Comparison of ENCODE assay signal across 8 mouse cellular contexts in genomic region chr3:153250598-153251257, GRCm38 (mm10).
DNase-seq lines count a peak whose midpoint lies in the region; ATAC-seq and TF ChIP-seq lines count a peak whose summit lies in the region.

No protein-coding gene starts in this region.

- H3K9me3 ChIP-seq in kidney, embryonic 15.5 days (replicated peaks): no peaks in the 10 kb centered on the region
- no peaks in the 10 kb centered on the region for H3K9me3 ChIP-seq in neural tube, embryonic 12.5 days
- H3K9me3 ChIP-seq in stomach, embryonic 16.5 days (replicated peaks; ENCODE audit: control insufficient read depth, low read length): no peaks in the 10 kb centered on the region

- no peaks in the 10 kb centered on the region for H3K27me3 ChIP-seq in kidney, embryonic 15.5 days
- H3K27me3 ChIP-seq in liver, adult 2 months (ENCODE audit: control insufficient read depth, insufficient read depth, low read length): no peaks in the 10 kb centered on the region
- H3K27me3 ChIP-seq in neural tube, embryonic 12.5 days (replicated peaks): no peaks in the 10 kb centered on the region
- no peaks in the 10 kb centered on the region for H3K27me3 ChIP-seq in stomach, embryonic 16.5 days (ENCODE audit: control insufficient read depth, insufficient read depth, low read length)

- no peaks in the 10 kb centered on the region for H3K4me1 ChIP-seq in kidney, embryonic 15.5 days
- H3K4me1 ChIP-seq in liver, adult 2 months (ENCODE audit: control insufficient read depth, insufficient read depth, low read length): no peaks in the 10 kb centered on the region
- no peaks in the 10 kb centered on the region for H3K4me1 ChIP-seq in neural tube, embryonic 12.5 days
- H3K4me1 ChIP-seq in stomach, embryonic 16.5 days (ENCODE audit: control insufficient read depth, insufficient read depth, low read length): no peaks in the 10 kb centered on the region

- peak; percentile 70 for ATAC-seq in kidney, embryonic 15.5 days (replicated peaks; ENCODE audit: low FRiP score)
- ATAC-seq in neural tube, embryonic 12.5 days (ENCODE audit: low FRiP score, low read depth): peak; percentile 38; the same call in 1 of the 2 replicates
- peak; percentile 60; the same call in 1 of the 2 replicates for ATAC-seq in stomach, embryonic 16.5 days (ENCODE audit: insufficient read depth, low FRiP score)

- WGBS in kidney, embryonic 15.5 days: 47% methylated on average over 9 of the region's 9 CpGs
- 46% methylated on average over 9 of the region's 9 CpGs for WGBS in liver, adult 2 months
- 55% methylated on average over 9 of the region's 9 CpGs for WGBS in neural tube, embryonic 12.5 days
- 45% methylated on average over 9 of the region's 9 CpGs for WGBS in stomach, embryonic 16.5 days

- TF ChIP-seq POLR2A in liver, adult 2 months (IDR thresholded peaks at IDR 0.05; ENCODE audit: extremely low read depth, insufficient read depth, low read length): no peak

- no peak overlapping the region for H3K27ac ChIP-seq in kidney, embryonic 15.5 days
- no peak overlapping the region for H3K27ac ChIP-seq in liver, adult 2 months (replicated peaks; ENCODE audit: insufficient read depth, low read depth, low read length)
- no peak overlapping the region for H3K27ac ChIP-seq in neural tube, embryonic 12.5 days
- no peak overlapping the region for H3K27ac ChIP-seq in stomach, embryonic 16.5 days (ENCODE audit: low read length)

- H3K4me3 ChIP-seq in kidney, embryonic 15.5 days (replicated peaks): no peak overlapping the region
- no peak overlapping the region for H3K4me3 ChIP-seq in liver, adult 2 months (ENCODE audit: insufficient read depth, low read depth, low read length)
- H3K4me3 ChIP-seq in neural tube, embryonic 12.5 days: no peak overlapping the region
- no peak overlapping the region for H3K4me3 ChIP-seq in stomach, embryonic 16.5 days (replicated peaks; ENCODE audit: low read length)

- no peaks in the 10 kb centered on the region for H3K79me2 ChIP-seq in liver, adult 2 months (ENCODE audit: control insufficient read depth, insufficient read depth, low read length)

- H3K9ac ChIP-seq in kidney, embryonic 15.5 days: no peak overlapping the region
- H3K9ac ChIP-seq in liver, adult 2 months (ENCODE audit: low read depth, low read length): no peak overlapping the region
- no peak overlapping the region for H3K9ac ChIP-seq in neural tube, embryonic 12.5 days
- no peak overlapping the region for H3K9ac ChIP-seq in stomach, embryonic 16.5 days (ENCODE audit: low read length)

- H3K36me3 ChIP-seq in kidney, embryonic 15.5 days: no peaks in the 10 kb centered on the region
- no peaks in the 10 kb centered on the region for H3K36me3 ChIP-seq in liver, adult 2 months (ENCODE audit: control insufficient read depth, insufficient read depth, low read length)
- no peaks in the 10 kb centered on the region for H3K36me3 ChIP-seq in neural tube, embryonic 12.5 days
- H3K36me3 ChIP-seq in stomach, embryonic 16.5 days (ENCODE audit: control insufficient read depth, insufficient read depth, low read length): no peaks in the 10 kb centered on the region

- TF ChIP-seq CTCF in liver, adult 2 months (IDR thresholded peaks at IDR 0.05; ENCODE audit: low read depth, low read length): peak; percentile 96

- no peak overlapping the region for H3K4me2 ChIP-seq in kidney, embryonic 15.5 days
- H3K4me2 ChIP-seq in neural tube, embryonic 12.5 days (replicated peaks): no peak overlapping the region
- H3K4me2 ChIP-seq in stomach, embryonic 16.5 days (ENCODE audit: low read depth, low read length): no peak overlapping the region

- peak; percentile 56 for DNase-seq in 3T3-L1 (ENCODE audit: low read depth, low spot score)
- DNase-seq in adrenal gland, adult 18-20 months (ENCODE audit: low spot score in 2 of 2): peak; percentile 82 to 84
- DNase-seq in embryo, embryonic 11 days: peak; percentile 80
- DNase-seq in gastrocnemius, postnatal 4 days (ENCODE audit: low spot score in 2 of 2): peak; percentile 59 to 65
- peak; percentile 49 for DNase-seq in liver, adult 2 months (ENCODE audit: extremely low read depth, low read depth, low spot score)
